Mouse (Mus musculus) E14TG2a.4 (cell line): ENCODE measurements around the gene Tcf25.

Source experiments
- CTCF ChIP-seq: conservative IDR thresholded peaks from 2 replicates; pipeline ENCODE4 v1.5.1; 2014; ENCODE audit warnings: low read length
- NANOG ChIP-seq: IDR thresholded peaks from 2 replicates; pipeline ENCODE4 v1.6.1; 2014; ENCODE audit warnings: borderline replicate concordance, low read length, mixed read lengths
- POU5F1 ChIP-seq: IDR thresholded peaks from 2 replicates; pipeline ENCODE4 v1.6.1; 2014; ENCODE audit warnings: low read length, borderline replicate concordance

DNA sequence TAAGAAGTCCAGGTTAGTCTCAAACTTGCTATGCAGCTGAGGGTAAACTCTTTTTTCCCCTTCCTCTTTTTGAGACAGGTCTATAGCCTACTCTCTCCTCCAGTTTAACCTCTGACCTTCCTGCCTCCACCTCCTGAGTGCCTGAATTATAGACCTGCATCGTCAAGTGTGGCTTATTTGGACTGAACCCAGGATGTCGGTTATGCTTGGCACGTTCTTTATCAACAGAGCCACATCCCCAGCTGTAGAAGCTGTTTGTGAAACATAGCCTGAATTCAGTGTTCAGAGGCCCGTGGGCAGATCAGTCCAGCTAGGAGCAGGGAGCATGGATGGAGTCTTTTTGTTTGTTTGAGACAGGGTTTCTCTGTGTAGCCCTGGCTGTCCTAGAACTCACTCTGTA, 78.6 kb downstream of the Tcf25 start:
- no peak for TF ChIP-seq CTCF
- no peak for TF ChIP-seq POU5F1
- TF ChIP-seq NANOG = no peak
